Mouse (Mus musculus) midbrain, postnatal 0 days (tissue): Measurements from ENCODE around the gene Zic1. TPM values are rescaled to one million over a fixed set of nuclear protein-coding genes. Genes with fewer than 3 reads are reported as not detected.

Experiments
- ATAC-seq: fragments of 200-750 bp; cut with Nextera tagmentation; 2 replicates; pipeline ENCODE4 v1.8.0; 2017; ENCODE audit warnings: moderate number of reproducible peaks, mild to moderate bottlenecking, moderate TSS enrichment, moderate library complexity; ENCODE audit not compliant: low FRiP score
- DNase-seq: peaks from one replicate; pipeline ENCODE4 v3.0.0-alpha.2; 2015; ENCODE audit warnings: low spot score
- H3K27ac ChIP-seq: fragments of 300-500 bp; sonication (generic); 2 replicates; pipeline ENCODE4 v1.5.1; 2014; ENCODE audit warnings: low read depth, mild to moderate bottlenecking, low read length, mixed read lengths
- H3K27me3 ChIP-seq: fragments of 300-500 bp; sonication (generic); 2 replicates; pipeline ENCODE4 v1.6.1; 2014; ENCODE audit warnings: low read length, control low read depth, mixed read lengths; ENCODE audit not compliant: insufficient read depth
- H3K36me3 ChIP-seq: fragments of 300-500 bp; sonication (generic); 2 replicates; pipeline ENCODE4 v1.6.1; 2014; ENCODE audit warnings: low read length, control low read depth, mixed read lengths; ENCODE audit not compliant: insufficient read depth
- H3K4me1 ChIP-seq: fragments of 300-500 bp; sonication (generic); 2 replicates; pipeline ENCODE4 v1.6.1; 2014; ENCODE audit warnings: mild to moderate bottlenecking, control low read depth, antibody characterized with exemption, low read length, mixed read lengths; ENCODE audit not compliant: insufficient read depth
- H3K4me2 ChIP-seq: fragments of 300-500 bp; sonication (generic); 2 replicates; pipeline ENCODE4 v1.6.1; 2014; ENCODE audit warnings: low read depth, mild to moderate bottlenecking, low read length, mixed read lengths; ENCODE audit not compliant: poor library complexity, severe bottlenecking
- H3K4me3 ChIP-seq: fragments of 300-500 bp; sonication (generic); 2 replicates; pipeline ENCODE4 v1.5.1; 2014; ENCODE audit warnings: low read depth, mild to moderate bottlenecking, low read length, moderate library complexity
- H3K9ac ChIP-seq: fragments of 300-500 bp; sonication (generic); replicated peaks from 2 replicates; pipeline ENCODE4 v1.6.1; 2014; ENCODE audit warnings: mild to moderate bottlenecking, low read length, moderate library complexity, mixed read lengths; ENCODE audit not compliant: poor library complexity, severe bottlenecking
- H3K9me3 ChIP-seq: fragments of 300-500 bp; sonication (generic); 2 replicates; pipeline ENCODE4 v1.6.1; 2016; ENCODE audit warnings: low read length, control low read depth
- CTCF ChIP-seq: IDR thresholded peaks from 2 replicates; pipeline ENCODE4 v1.5.1; 2016; ENCODE audit warnings: antibody characterized with exemption, mild to moderate bottlenecking
- WGBS: fragments of 180-500 bp; shearing (Covaris S2); extraction: QIAGEN DNeasy Blood & Tissue Kit; methylation state at CpG from one replicate; pipeline ENCODE4 v1.1.7; 2014; 5-methylcytosine and 5-hydroxymethylcytosine counted together
- polyA plus RNA-seq: library from polyadenylated mRNA; unstranded; fragments of >200 nt; fragmentation: Nextera tagmentation; extraction: Ambion mirVana; gene quantifications from 2 replicates; pipeline ENCODE4 v1.2.1, GENCODE M21; 2015
- total RNA-seq: library from RNA; depleted of rRNA; stranded (reverse); fragments of >200 nt; gene quantifications from 2 replicates; pipeline ENCODE4 v1.2.3, GENCODE M21; 2014

Gene Zic1
- total and polyA plus RNA-seq, 2 experiments from 2014 or later = 8.2 to 146 TPM

DNA sequence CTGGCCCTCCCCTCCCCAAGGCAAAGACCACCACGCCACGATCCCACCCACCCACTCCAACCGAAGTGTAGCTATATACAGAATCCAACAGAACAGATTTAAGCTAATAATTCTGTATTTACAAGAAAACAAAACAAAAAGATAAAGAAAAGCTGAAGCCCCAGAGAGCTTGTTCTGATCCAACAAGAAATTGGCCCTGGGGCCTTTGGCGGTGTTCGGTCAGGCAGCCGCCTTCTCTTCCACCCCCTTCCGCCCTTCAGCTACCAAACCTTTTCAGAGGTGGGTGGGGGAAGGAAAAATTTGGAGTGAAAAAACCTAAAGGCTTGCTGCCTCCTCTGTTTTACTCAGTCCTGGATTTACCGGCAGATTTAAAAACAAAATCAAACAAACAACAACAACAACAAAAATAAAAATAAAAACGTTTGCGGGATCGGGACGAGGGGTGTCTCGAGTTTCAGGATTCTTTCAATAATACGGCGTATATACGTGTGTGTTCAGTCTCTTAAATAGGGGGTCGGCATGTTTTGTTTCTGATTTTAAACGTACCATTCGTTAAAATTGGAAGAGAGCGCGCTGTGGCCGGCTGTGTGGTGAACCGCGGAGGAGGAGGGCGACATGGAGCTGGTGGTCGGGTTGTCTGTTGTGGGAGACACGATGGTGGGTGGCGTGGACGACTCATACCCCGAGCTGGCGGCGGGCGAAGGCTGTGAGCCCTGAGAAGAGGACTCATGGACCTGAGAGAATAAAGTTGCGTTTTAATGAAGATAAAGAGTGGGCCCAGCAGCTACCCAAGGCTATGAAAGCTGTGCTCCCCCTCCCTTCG is 4.4 kb downstream of the Zic1 start:
- H3K4me3 ChIP-seq = peak overlapping the region; percentile 49

DNA sequence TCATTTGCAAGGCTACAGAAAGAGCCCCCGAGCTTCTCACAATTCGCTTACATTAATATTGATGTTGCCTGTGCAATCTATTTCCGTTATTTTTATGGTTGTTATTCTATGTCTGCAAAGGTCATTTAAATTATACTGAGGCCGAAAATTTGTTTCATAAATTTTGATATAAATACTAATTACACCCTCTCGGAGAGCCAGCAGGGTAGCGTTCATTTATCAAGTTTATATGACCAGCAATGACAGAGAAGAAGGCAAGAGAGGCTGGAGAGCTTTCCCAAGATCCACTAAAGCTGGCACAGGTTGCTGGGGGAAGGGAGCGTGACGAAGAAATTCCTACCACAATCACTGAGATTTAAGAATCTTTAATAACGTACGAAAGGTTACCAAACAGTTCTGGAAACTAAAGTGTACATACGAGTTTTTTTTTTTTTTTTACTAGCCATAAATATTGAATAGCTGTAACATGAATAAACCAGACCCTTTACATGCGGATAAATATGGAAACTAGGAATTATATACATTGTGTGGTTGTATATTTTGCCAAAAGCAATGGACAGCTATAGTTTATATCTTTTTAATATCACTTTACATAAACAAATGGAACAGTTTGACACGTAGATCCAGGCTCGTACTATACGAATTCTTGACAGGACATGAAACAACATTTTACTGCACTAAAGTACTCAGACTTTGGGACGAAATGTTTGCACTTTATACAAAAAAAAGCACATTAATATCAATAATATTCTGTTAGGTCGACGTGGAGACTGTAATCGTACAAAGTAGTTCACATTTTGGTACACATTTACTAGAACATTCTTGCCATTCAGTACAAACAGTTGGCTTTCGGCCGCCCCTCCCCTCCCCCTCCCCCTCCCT is 5.2 kb downstream of the Zic1 start:
- no peaks in the 10 kb centered on the region for H3K9me3 ChIP-seq
- 13% methylated on average over 21 of the region's 21 CpGs for WGBS
- H3K4me1 ChIP-seq = no peaks in the 10 kb centered on the region
- H3K27me3 ChIP-seq = peaks cover 43% of the 10 kb centered on the region
- no peaks in the 10 kb centered on the region for H3K36me3 ChIP-seq
- H3K4me3 ChIP-seq = peak overlapping the region; percentile 49
- no peak overlapping the region for H3K9ac ChIP-seq
- H3K4me2 ChIP-seq = peak overlapping the region; percentile 46
- no peak for TF ChIP-seq CTCF
- no peak overlapping the region; the same call in 1 of the 2 replicates for H3K27ac ChIP-seq
- peak; percentile 51 for DNase-seq
- no peak for ATAC-seq

More for the DNA sequence above, 4.4 kb downstream of the Zic1 start:
- ATAC-seq (peak; percentile 2; the same call in 1 of the 2 replicates), DNase-seq (peak; percentile 46)
- 3% methylated on average over 35 of the region's 35 CpGs for WGBS
- Histone ChIP-seq H3K9ac (peak overlapping the region; percentile 64), H3K9me3 (no peaks in the 10 kb centered on the region), H3K27ac (peak overlapping the region; percentile 81), H3K36me3 (no peaks in the 10 kb centered on the region), H3K4me2 (peak overlapping the region; percentile 46), H3K4me1 (no peaks in the 10 kb centered on the region), H3K27me3 (peaks cover 39% of the 10 kb centered on the region)
- TF ChIP-seq CTCF = no peak

GRCm38 (mm10) chr9:91358851-91359687 is 6.5 kb downstream of the Zic1 start:
- no peak for TF ChIP-seq CTCF
- H3K4me1 ChIP-seq = no peaks in the 10 kb centered on the region; the same call in 1 of the 2 replicates
- DNase-seq (peak; percentile 53), ATAC-seq (no peak)
- no peak overlapping the region; the same call in 1 of the 2 replicates for H3K27ac ChIP-seq
- WGBS = 37% methylated on average over 10 of the region's 10 CpGs
- H3K9ac ChIP-seq = 0 out of 2 replicates have a peak overlapping the region, but pooled peaks have one; percentile 30
- peaks cover 55% of the 10 kb centered on the region for H3K27me3 ChIP-seq
- H3K4me3 ChIP-seq = peak overlapping the region; percentile 18; the same call in 1 of the 2 replicates
- no peaks in the 10 kb centered on the region for H3K36me3 ChIP-seq
- peak overlapping the region; percentile 33; the same call in 1 of the 2 replicates for H3K4me2 ChIP-seq
- H3K9me3 ChIP-seq = no peaks in the 10 kb centered on the region

DNA sequence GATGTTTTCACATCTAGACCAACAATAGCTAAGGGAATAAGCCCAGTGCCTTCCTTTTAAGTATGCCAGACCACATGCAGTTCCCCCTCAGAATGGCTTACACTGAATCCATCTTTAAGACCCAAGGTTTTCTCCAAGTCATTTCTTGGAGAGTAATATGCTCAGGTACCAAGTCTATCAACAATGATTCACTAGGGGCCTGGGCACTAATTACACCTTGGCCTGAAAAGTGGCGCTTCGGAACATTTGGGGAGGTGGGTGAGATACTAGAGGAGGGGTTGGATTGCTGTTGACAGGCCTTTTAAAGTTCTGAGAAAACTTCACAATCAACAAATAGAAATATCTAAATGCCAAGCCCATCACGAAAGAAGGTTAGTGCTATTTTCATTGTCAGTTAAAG is 8.3 kb downstream of the Zic1 start:
- H3K27me3 ChIP-seq = peaks cover 57% of the 10 kb centered on the region
- no peak overlapping the region for H3K27ac ChIP-seq
- TF ChIP-seq CTCF = no peak
- WGBS = 37% methylated on average over 3 of the region's 3 CpGs
- H3K4me3 ChIP-seq = no peak overlapping the region
- H3K4me1 ChIP-seq = no peaks in the 10 kb centered on the region; the same call in 1 of the 2 replicates
- no peaks in the 10 kb centered on the region for H3K9me3 ChIP-seq
- no peak overlapping the region for H3K9ac ChIP-seq
- H3K4me2 ChIP-seq = peak overlapping the region; percentile 9; the same call in 1 of the 2 replicates
- H3K36me3 ChIP-seq = no peaks in the 10 kb centered on the region
- ATAC-seq = no peak
- DNase-seq = peak; percentile 5

GRCm38 (mm10) chr9:91356353-91356740 is 9.3 kb downstream of the Zic1 start:
- H3K9me3 ChIP-seq = no peaks in the 10 kb centered on the region
- no peak for TF ChIP-seq CTCF
- no peak for ATAC-seq
- peaks cover 56% of the 10 kb centered on the region for H3K27me3 ChIP-seq
- H3K4me3 ChIP-seq = no peak overlapping the region
- no peaks in the 10 kb centered on the region for H3K36me3 ChIP-seq
- no peak overlapping the region for H3K27ac ChIP-seq
- no peak overlapping the region for H3K9ac ChIP-seq
- H3K4me2 ChIP-seq = no peak overlapping the region
- DNase-seq = peak; percentile 16
- 21% methylated on average over 4 of the region's 4 CpGs for WGBS
- no peaks in the 10 kb centered on the region; the same call in 1 of the 2 replicates for H3K4me1 ChIP-seq
